Mouse (Mus musculus): Measurements from ENCODE around the gene Rpa3. TPM values are rescaled to one million over a fixed set of nuclear protein-coding genes. Genes with fewer than 3 reads are reported as not detected.

Gene Rpa3
- polyA plus RNA-seq, 1 experiment from 2014 or later: 182 TPM

DNA sequence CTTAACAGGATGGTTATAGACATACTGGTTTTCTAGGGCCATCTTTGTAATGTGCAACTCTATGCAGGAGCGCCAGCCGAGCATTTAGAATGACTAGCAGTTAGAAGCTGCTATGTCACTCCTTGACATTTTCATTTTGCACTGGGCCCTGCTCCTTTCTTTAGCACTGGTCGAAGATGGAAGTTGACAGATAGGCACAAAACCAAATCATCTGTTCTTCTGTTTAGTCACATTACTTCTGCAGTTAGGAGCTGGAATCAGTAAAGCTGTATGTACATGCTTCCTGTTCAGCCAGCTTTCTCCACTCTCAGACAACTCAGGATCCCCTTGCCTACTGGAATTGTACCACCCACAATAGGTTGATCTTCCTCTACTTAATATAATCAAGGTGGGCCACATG, 48.3 kb downstream of the Rpa3 start:
- H3K9me3 ChIP-seq (replicated peaks; ENCODE audit: low read length): no peaks in the 10 kb centered on the region
- DNase-seq (ENCODE audit: low spot score) (no peak), ATAC-seq (replicated peaks; ENCODE audit: low FRiP score, low read depth) (no peak)
- 95% methylated on average over 3 of the region's 3 CpGs for WGBS
- TF ChIP-seq CTCF (IDR thresholded peaks at IDR 0.05; ENCODE audit: low read depth): no peak
- no peaks in the 10 kb centered on the region for H3K27me3 ChIP-seq (ENCODE audit: insufficient read depth, low read length)
- H3K4me3 ChIP-seq (replicated peaks; ENCODE audit: low read depth, low read length): no peak overlapping the region
- H3K36me3 ChIP-seq (ENCODE audit: insufficient read depth, low read length): peaks cover 11% of the 10 kb centered on the region; the same call in 1 of the 2 replicates
- H3K4me2 ChIP-seq (ENCODE audit: low read length): no peak overlapping the region
- H3K4me1 ChIP-seq (replicated peaks; ENCODE audit: insufficient read depth, low read length): no peaks in the 10 kb centered on the region
- no peak overlapping the region for H3K9ac ChIP-seq (ENCODE audit: low read depth, low read length)
- H3K27ac ChIP-seq: no peak overlapping the region

DNA sequence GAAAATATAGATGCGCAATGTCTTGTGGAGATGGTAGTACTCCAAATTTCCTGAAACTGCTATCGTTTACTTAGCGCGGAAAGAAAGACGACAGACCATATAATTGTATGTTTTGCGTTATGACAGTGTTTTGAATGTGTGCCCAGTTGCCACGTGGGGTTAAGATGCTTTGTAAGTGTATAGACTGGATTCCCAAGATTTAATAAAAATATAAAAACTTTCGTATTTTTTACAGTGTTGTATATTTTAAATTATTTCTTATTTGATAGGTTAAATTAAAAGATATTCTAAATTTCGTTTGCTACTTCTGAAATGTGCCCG, 49.1 kb downstream of the Rpa3 start:
- peak overlapping the region; percentile 84 for H3K27ac ChIP-seq
- 12% methylated on average over 10 of the region's 10 CpGs for WGBS
- peak overlapping the region; percentile 69 for H3K9ac ChIP-seq (ENCODE audit: low read depth, low read length)
- DNase-seq (ENCODE audit: low spot score): no peak
- no peaks in the 10 kb centered on the region for H3K27me3 ChIP-seq (ENCODE audit: insufficient read depth, low read length)
- no peaks in the 10 kb centered on the region for H3K4me1 ChIP-seq (replicated peaks; ENCODE audit: insufficient read depth, low read length)
- H3K9me3 ChIP-seq (replicated peaks; ENCODE audit: low read length): no peaks in the 10 kb centered on the region
- ATAC-seq (replicated peaks; ENCODE audit: low FRiP score, low read depth): no peak
- peak overlapping the region; percentile 54 for H3K4me3 ChIP-seq (replicated peaks; ENCODE audit: low read depth, low read length)
- TF ChIP-seq CTCF (IDR thresholded peaks at IDR 0.05; ENCODE audit: low read depth): no peak
- H3K36me3 ChIP-seq (ENCODE audit: insufficient read depth, low read length): peaks cover 4% of the 10 kb centered on the region; the same call in 1 of the 2 replicates
- peak overlapping the region; percentile 56 for H3K4me2 ChIP-seq (ENCODE audit: low read length)

DNA sequence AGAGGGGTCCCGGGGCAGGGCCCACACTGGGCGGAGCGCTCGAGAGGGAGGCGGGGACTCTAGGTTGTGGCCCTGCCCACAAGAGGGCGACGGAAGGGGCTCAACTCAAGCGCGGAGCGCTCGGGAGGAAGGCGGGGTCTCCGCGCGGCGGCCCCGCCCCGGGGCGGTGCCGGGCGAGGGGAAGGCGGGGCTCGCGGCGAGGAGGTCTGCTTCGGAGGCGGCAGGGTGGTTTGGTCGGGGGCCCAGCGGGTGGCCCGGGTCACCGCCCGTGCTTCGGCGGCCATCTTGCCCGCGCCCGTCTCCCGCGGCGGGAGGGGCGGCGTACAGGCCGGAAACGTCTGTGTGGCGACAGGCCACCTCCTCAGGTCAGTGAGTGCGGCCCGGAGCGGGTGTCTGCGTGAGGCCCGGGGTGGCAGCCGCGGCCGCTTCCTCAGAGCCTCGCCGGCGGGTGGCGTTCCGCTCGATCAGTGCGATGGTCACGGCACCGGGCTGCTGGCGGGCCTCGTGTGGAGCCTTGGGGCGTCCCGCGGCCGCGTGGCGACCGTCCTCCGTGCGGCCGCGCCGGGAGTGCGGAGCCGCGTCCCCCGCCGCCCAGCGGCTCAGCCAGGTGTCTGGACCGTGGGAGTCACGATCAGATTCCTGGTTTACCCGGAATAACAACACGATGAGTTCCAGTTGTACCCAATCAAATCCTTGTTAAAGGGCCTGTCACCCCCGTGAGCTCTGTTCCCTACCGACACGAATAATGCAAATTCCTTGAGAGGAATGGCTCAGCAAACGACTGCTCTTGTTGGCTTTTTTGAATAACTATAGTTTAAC, 49.7 kb downstream of the Rpa3 start, which contains the start of gene Mios:
Mios (plus strand) TSS at position 176 of the 819 bp plus-strand sequence.
- DNase-seq (ENCODE audit: low spot score): peak; percentile 92
- peak; percentile 51 for TF ChIP-seq CTCF (IDR thresholded peaks at IDR 0.05; ENCODE audit: low read depth)
- Histone ChIP-seq H3K9ac (ENCODE audit: low read depth, low read length) (peak within 1 kb of the TSS; percentile 69), H3K36me3 (ENCODE audit: insufficient read depth, low read length) (0 out of 2 replicates have a peak, but pooled peaks cover 2% of the 10 kb centered on the region), H3K4me1 (replicated peaks; ENCODE audit: insufficient read depth, low read length) (no peaks in the 10 kb centered on the region), H3K4me2 (ENCODE audit: low read length) (peak within 1 kb of the TSS; percentile 56), H3K4me3 (replicated peaks; ENCODE audit: low read depth, low read length) (peak within 1 kb of the TSS; percentile 54), H3K9me3 (replicated peaks; ENCODE audit: low read length) (no peaks in the 10 kb centered on the region), H3K27me3 (ENCODE audit: insufficient read depth, low read length) (no peaks in the 10 kb centered on the region), H3K27ac (peak within 1 kb of the TSS; percentile 84)
- WGBS: under 1% methylated on average over 74 of the region's 90 CpGs
- peak; percentile 97 for ATAC-seq (replicated peaks; ENCODE audit: low FRiP score, low read depth)

Other genes starting within 250 kb of the Rpa3 start
- 0.11 and 0.21 TPM in 2 replicates for gene Col28a1, start 66.6 kb downstream of the Rpa3 start, polyA plus RNA-seq (2015; fragmentation: Nextera tagmentation; extraction: Ambion mirVana)
- gene Mios, start 50.0 kb downstream of the Rpa3 start, polyA plus RNA-seq (2015; fragmentation: Nextera tagmentation; extraction: Ambion mirVana): 22.1 and 22.4 TPM in 2 replicates
- 28.4 and 31.8 TPM in 2 replicates for gene Umad1, start 115 bp upstream of the Rpa3 start, polyA plus RNA-seq (2015; fragmentation: Nextera tagmentation; extraction: Ambion mirVana)
- gene Gm45062, start 277 bp upstream of the Rpa3 start, polyA plus RNA-seq (2015; fragmentation: Nextera tagmentation; extraction: Ambion mirVana): 5.0 and 7.4 TPM in 2 replicates